Mouse (Mus musculus) E14TG2a.4 (cell line): ENCODE data around the gene Kremen2.

Experiments used
- CTCF ChIP-seq: conservative IDR thresholded peaks from 2 replicates; pipeline ENCODE4 v1.5.1; 2014; ENCODE audit warnings: low read length
- POU5F1 ChIP-seq: IDR thresholded peaks from 2 replicates; pipeline ENCODE4 v1.6.1; 2014; ENCODE audit warnings: low read length, borderline replicate concordance

GRCm38 (mm10) chr17:23785561-23786471, 40.2 kb upstream of the Kremen2 start, which contains the start of gene Flywch2:
- TF ChIP-seq CTCF (no peak), POU5F1 (no peak)
